Mouse (Mus musculus) midbrain, embryonic 11.5 days (tissue): ENCODE data around the gene Ppp1r3a. TPM values are rescaled to one million over a fixed set of nuclear protein-coding genes. Genes with fewer than 3 reads are reported as not detected.
"Not testable (repeated sequence)": the region's sequence is repeated elsewhere in the genome, so short reads cannot be mapped to it uniquely, and the experiment has no call there.

Experiments used
- ATAC-seq: fragments of 200-750 bp; cut with Nextera tagmentation; 2 replicates; pipeline ENCODE4 v1.8.0; 2017; ENCODE audit warnings: moderate TSS enrichment, moderate library complexity; ENCODE audit not compliant: low FRiP score
- DNase-seq: peaks from one replicate; pipeline ENCODE4 v3.0.0; 2015; ENCODE audit warnings: low spot score; ENCODE audit errors: missing footprints
- H3K27ac ChIP-seq: fragments of 300-500 bp; sonication (generic); 2 replicates; pipeline ENCODE4 v1.5.1; 2014; ENCODE audit warnings: low read depth, low read length
- H3K27me3 ChIP-seq: fragments of 300-500 bp; sonication (generic); 2 replicates; pipeline ENCODE4 v1.6.1; 2014; ENCODE audit warnings: mild to moderate bottlenecking, low read length, moderate library complexity, mixed read lengths; ENCODE audit not compliant: control insufficient read depth, insufficient read depth
- H3K36me3 ChIP-seq: fragments of 300-500 bp; sonication (generic); 2 replicates; pipeline ENCODE4 v1.6.1; 2014; ENCODE audit warnings: mild to moderate bottlenecking, low read length, moderate library complexity, mixed read lengths; ENCODE audit not compliant: control insufficient read depth, insufficient read depth
- H3K4me1 ChIP-seq: fragments of 300-500 bp; sonication (generic); 2 replicates; pipeline ENCODE4 v1.6.1; 2014; ENCODE audit warnings: low read length; ENCODE audit not compliant: control insufficient read depth, insufficient read depth
- H3K4me2 ChIP-seq: fragments of 300-500 bp; sonication (generic); 2 replicates; pipeline ENCODE4 v1.6.1; 2014; ENCODE audit warnings: mild to moderate bottlenecking, moderate library complexity
- H3K4me3 ChIP-seq: fragments of 300-500 bp; sonication (generic); 2 replicates; pipeline ENCODE4 v1.5.1; 2014; ENCODE audit warnings: low read depth, low read length
- H3K9ac ChIP-seq: fragments of 300-500 bp; sonication (generic); 2 replicates; pipeline ENCODE4 v1.6.1; 2014; ENCODE audit warnings: low read length
- H3K9me3 ChIP-seq: fragments of 300-500 bp; sonication (generic); 2 replicates; pipeline ENCODE4 v1.6.1; 2016; ENCODE audit warnings: low read length; ENCODE audit not compliant: control insufficient read depth
- WGBS: fragments of 180-500 bp; shearing (Covaris S2); extraction: QIAGEN DNeasy Blood & Tissue Kit; methylation state at CpG from one replicate; pipeline ENCODE4 v1.1.7; 2014; 5-methylcytosine and 5-hydroxymethylcytosine counted together
- polyA plus RNA-seq: library from polyadenylated mRNA; unstranded; fragments of >200 nt; fragmentation: Nextera tagmentation; extraction: Ambion mirVana; gene quantifications from 2 replicates; pipeline ENCODE4 v1.2.1, GENCODE M21; 2014

The Ppp1r3a gene
- polyA plus RNA-seq, 1 experiment from 2014 or later: not detected

DNA sequence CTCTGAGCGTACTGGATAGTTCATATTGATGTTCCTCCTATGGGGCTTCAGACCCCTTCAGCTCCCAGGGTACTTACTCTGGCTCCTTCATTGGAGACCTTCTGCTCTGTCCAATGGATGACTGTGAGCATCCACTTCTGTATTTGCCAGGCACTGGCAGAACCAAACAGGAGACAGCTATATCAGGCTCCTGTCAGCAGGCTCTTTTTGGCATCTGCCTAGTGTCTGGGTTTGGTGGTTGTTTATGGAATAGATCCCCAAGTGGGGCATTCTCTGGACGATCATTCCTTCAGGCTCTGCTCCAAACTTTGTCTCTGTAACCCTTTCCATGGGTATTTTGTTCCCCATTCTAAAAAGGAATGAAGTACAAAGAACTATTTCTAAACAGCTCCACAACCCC is 87.4 kb downstream of the Ppp1r3a start:
- 89% methylated on average over 2 of the region's 2 CpGs for WGBS
- ATAC-seq, H3K36me3 ChIP-seq, H3K9ac ChIP-seq, H3K4me1 ChIP-seq, DNase-seq, H3K27ac ChIP-seq, H3K4me3 ChIP-seq, H3K27me3 ChIP-seq, H3K4me2 ChIP-seq, H3K9me3 ChIP-seq: not testable (repeated sequence)

Other genes with a start within 250 kb of the Ppp1r3a start
- 42.4 and 45.4 TPM in 2 replicates for gene Foxp2, start 146.1 kb upstream of the Ppp1r3a start, polyA plus RNA-seq